Mouse (Mus musculus) WW6 (cell line): Measurements from ENCODE around the gene Eci1.
"Not testable (repeated sequence)": the region's sequence is repeated elsewhere in the genome, so short reads cannot be mapped to it uniquely, and the experiment has no call there.

Experiments used
- DNase-seq: peaks from one replicate; pipeline ENCODE4 v3.0.0-alpha.2; 2013; ENCODE audit warnings: low read depth, low spot score

Eci1 gene

GRCm38 (mm10) chr17:24426471-24427169 is at the start of gene Eci1:
TSS of gene Eci1 (plus strand) at chr17:24426641.
- peak; percentile 71 for DNase-seq

- DNase-seq, result no peak
Measured at GRCm38 (mm10) chr17:24378496-24378895, 47.9 kb upstream of the Eci1 start.

GRCm38 (mm10) chr17:24383789-24384188 is 42.7 kb upstream of the Eci1 start:
- DNase-seq, result no peak

DNA sequence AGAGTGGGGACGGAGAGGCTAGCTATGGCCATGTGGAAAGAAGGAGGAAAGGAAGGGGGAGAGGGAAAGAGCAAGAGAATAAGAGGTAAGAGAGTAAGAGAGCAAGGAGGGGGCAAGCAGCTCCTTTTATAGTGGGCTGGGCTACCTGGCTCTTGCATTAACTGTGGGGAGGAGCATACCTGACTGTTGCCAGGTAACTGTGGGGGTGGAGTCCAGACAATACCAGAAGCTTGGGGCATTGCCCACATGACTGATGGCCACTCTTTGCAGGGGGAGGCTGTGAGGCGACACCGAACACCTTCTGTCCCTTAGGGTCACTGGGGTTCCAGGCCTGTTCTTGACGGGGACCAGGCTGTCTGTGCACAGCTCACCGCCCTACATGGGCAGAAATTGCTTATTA is 37.7 kb upstream of the Eci1 start:
- no peak for DNase-seq

DNA sequence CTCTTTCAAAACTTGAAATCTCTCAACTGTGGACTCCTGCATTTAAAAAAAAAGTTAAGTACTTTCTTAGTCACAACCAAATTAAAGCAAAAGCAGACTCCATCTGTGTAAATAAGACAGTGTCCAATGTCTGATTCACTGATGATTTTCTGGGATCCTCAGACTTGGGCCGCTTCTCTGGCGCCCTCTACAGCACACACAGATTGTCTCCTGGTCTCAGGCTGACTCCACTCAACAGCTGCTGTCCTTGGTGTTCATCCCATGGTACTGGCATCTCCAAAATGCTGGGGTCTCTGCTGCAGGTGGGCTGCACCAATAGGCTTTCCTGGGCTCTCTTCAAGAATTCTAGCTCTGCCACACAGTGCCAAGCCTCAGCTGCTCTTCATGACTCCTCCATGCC is 36.6 kb upstream of the Eci1 start:
- peak; percentile 24 for DNase-seq

GRCm38 (mm10) chr17:24391149-24391548 is 35.3 kb upstream of the Eci1 start:
- DNase-seq, result peak; percentile 18

DNA sequence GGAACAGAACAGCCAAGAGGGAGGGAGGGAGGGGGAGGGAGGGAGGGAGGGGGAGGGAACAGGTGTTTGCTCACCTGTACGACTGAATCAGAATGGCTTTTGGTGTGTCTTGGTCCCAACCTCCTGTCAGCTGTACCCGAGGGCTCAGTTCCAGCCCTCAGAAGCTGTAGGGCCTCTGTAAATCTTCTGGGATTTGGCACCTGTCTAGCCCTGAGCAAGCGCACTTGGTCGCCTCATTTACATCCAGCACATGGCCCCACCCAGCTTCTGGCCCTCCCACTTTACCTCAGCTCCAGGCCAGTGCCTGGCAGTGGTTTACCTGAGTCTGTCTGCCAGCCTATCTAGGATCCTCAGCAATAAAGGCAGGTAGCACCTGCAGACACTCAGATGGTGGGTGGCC is 32.9 kb upstream of the Eci1 start:
- no peak for DNase-seq

DNA sequence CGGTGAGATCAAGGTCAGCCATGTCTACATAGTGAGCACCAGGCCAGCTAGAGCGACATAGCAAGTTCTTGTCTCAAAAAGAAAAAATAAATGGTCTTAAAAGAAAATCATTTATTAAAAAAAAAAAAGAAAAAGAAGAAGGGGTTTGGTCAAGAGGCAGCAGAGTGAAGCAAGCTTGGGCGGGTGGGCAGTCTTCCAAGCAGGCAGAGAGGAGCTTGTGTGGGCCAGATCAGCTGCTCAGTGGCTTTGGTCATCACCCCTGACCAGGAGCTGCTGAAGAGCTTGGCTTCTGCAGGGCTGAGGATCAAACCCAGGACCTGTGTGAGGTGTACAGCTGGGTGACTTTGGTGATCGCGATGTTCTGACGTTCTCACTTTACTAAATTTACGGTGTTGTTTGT is 32.0 kb upstream of the Eci1 start:
- no peak for DNase-seq

GRCm38 (mm10) chr17:24402371-24402770 is 24.1 kb upstream of the Eci1 start:
- no peak for DNase-seq

DNA sequence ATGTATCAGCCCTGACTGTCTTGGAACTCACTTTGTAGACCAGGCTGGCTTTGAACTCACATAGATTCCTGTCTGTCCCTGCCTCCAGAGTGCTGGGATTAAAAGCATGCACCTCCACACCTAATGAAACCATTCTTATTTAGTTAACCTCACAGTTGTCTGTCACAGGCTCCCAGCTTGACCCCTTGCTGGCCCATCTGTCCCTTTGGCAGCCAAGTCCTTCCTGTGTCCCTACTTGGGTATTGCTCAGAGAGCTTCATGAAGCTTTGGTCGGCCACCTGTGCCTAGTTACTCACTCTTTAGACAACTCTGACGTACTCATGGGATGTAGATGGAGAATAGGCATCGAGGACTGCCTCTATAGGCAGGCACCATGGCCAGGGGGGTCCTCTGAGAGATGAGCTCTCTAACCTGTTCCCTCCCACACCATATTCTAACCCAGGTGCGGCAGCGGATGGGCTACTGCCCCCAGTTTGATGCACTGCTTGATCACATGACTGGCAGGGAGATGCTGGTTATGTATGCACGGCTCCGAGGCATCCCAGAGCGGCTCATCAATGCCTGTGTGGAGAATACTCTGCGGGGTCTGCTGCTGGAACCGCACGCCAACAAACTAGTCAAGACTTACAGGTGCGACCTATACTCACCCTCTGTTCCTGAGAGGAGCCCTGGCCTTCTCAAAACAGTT is 19.2 kb upstream of the Eci1 start:
- DNase-seq, result no peak

- DNase-seq, result no peak
Measured at GRCm38 (mm10) chr17:24413557-24414211, 12.8 kb upstream of the Eci1 start.

DNA sequence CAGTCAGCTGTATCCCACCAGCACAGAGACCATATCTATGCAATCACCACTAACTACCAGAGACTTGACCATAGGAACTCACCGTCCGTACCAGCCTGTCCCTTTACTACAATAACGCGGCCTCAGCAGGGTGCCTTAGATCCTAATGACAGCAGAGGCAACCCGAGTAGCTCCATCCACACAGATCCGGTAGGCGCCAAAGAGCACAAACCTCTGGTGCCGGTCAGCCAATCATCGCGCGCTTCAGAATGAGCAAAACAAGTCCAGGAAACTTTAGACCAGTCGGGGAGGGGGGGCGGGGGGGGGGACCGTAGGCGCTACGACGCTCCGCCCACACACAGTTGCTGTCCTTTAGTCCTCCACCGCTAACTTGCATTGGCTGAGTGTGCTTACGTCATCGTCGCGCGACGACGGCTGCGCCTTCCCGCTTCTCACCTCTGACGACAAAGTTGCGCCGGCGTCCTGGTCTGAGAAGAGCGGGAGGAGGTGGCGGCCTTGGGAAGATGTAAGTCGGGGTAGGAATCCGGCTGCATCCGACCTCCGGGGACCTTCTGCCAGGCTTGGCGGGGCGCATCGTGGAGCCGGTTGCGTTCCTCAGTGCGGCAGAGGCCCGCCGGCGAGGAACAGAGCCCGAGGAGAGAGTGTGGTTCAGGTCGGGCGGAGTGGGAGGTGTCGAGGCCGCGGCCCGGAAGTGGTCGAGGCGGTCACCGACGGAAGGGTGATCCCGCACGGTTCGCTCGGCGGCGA is 12.0 kb upstream of the Eci1 start, which contains the start of gene Rnps1:
Gene Rnps1 (plus strand): TSS at position 336 of the 747 bp plus-strand sequence.
- peak; percentile 96 for DNase-seq

DNA sequence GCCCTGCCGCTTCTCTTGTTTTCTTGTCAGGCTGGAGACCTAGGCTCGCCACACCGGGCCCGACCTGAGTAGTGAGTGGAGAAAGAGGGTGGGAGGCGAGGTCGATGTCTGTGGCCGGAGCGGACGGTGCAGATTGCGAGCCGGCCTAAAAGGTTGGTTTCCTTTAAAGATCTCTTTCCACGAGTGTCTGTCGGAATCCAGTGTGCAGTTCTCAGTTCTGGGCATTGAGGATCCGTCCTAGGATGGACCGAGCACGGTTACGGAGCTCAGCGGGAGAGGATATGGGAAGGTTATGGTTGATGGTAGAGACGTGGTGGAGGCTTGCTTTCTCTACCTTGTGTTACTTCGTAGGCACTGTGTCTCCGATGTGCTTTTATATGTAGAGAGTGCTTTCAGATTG is 11.4 kb upstream of the Eci1 start:
- no peak for DNase-seq

GRCm38 (mm10) chr17:24416051-24416652 is 10.3 kb upstream of the Eci1 start:
- no peak for DNase-seq

- DNase-seq, result no peak
Measured at GRCm38 (mm10) chr17:24423114-24423513, 3.3 kb upstream of the Eci1 start.

DNA sequence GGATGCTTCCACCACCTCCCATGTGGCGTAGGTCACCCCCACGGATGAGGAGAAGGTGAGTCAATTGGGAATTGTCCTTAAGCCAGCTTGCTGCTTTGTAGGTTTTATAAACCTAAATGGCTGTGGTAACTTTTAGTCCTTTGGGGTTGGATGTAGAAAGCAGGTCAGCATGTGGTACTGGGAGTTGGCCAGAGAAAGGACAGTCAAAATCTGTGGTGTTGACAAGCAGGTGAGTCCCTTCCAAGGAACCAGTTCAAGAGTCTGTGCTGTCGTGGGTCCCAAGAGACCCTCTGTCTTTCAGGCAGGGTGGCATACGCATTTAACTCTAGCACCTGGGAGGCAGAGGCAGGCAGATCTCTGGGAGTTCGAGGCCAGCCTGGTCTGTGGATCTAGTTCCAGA is 2.0 kb upstream of the Eci1 start:
- no peak for DNase-seq

DNA sequence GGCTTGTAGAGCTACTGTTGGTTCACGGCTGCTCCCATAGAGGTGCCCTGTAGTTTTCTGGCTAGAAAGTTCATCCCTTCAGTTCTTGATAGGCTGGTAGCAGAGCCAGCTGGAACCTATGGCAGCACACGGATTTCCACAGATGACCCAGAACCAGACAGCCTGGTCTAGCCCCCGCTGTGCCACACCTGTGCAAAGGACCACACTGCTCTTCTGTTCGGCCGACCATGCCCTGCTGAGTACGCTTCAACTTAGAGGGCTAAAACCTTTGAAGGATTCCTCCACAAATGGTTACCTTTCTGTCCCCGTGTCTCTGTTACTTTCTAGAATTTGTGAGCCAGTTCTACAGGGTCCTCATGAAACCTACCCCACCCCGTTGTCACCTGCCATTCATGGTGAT is 1.1 kb upstream of the Eci1 start:
- DNase-seq, result not testable (repeated sequence)

DNA sequence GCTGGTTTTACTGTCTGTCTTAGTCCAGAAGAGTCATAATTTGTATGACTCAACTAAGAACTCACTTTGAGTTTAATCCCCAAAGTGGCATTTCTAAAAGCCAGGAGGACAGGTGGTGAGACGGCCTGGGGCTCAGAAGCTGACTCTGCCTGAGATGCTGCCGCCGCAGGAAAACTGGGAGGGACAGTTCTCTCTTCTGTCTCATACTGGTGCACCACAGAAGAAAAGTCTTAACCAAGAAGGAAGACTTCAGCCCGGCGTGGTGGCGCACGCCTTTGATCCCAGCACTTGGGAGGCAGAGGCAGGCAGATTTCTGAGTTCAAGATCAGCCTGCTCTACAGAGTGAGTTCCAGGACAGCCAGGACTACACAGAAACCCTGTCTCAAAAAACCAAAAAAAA is 536 bp upstream of the Eci1 start:
- DNase-seq, result no peak

DNA sequence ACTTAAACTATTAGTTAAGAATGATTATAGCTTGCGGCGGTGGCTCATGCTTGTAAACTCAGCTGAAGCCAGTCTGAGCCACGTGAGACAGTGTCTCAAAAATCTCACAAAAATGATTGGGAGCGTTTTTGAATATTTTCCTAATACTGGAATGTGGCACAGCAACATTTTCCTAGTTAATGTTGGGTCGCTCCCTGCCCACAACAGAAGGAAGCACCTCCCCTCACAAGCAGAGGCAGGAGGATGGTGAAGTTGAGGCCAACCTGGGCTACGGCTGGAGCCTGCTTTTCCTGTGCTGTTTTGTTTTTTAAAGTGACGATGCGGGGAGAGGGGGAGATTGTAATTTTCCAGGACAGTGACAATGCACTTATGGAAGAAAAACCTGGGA is 723 bp downstream of the Eci1 start:
- no peak for DNase-seq

GRCm38 (mm10) chr17:24429201-24429983 is 3.0 kb downstream of the Eci1 start:
- no peak for DNase-seq

- no peak for DNase-seq
Measured at GRCm38 (mm10) chr17:24437016-24437415, 10.6 kb downstream of the Eci1 start.
